In genomic region chr9:56657996-56658398, GRCm38 (mm10) we compare ENCODE assay signal across 13 mouse cellular contexts.
DNase-seq lines count a peak whose midpoint lies in the region; ATAC-seq and TF ChIP-seq lines count a peak whose summit lies in the region.
"Had no signal": no experiment of that assay in that cellular context is flagged by ENCODE, and none has a peak within 500 bp of the region (broad histone marks: within the 10 kb centered on the region; RNA-seq: fewer than 3 reads in every experiment).

No protein-coding gene starts in this region.

- peak; percentile 79 for DNase-seq in forebrain, embryonic 14.5 days (ENCODE audit: low spot score)
- no peak for DNase-seq in forebrain, embryonic 11.5 days (ENCODE audit: low spot score)
- peak; percentile 88 for DNase-seq in layer of hippocampus, adult 9-11 months
- DNase-seq in right cerebral cortex, postnatal 10 days (ENCODE audit: low spot score in 2 of 2), result peak; percentile 91 to 94
- no peak for DNase-seq in T-cell, adult 2 months (ENCODE audit: low spot score)
- no peak for DNase-seq in heart, adult 2 months
- DNase-seq: adrenal gland, postnatal 25 days; gastrocnemius, postnatal 10 days; heart, postnatal 36 days; lung, postnatal 14 days had no signal

- intact Hi-C loops in heart, adult 2 months (cut with DNase I), result no loop called here

- WGBS in forebrain, embryonic 14.5 days, result 61% methylated on average over 6 of the region's 6 CpGs
- 78% methylated on average over 6 of the region's 6 CpGs for WGBS in forebrain, embryonic 11.5 days
- 64% methylated on average over 6 of the region's 6 CpGs for WGBS in heart, embryonic 12.5 days
- 76% methylated on average over 6 of the region's 6 CpGs for WGBS in heart, adult 2 months

- no peaks in the 10 kb centered on the region for H3K36me3 ChIP-seq in forebrain, embryonic 14.5 days (ENCODE audit: control insufficient read depth, insufficient read depth, low read length)
- no peaks in the 10 kb centered on the region for H3K36me3 ChIP-seq in forebrain, embryonic 11.5 days (ENCODE audit: control insufficient read depth, insufficient read depth, low read length)
- H3K36me3 ChIP-seq in heart, embryonic 12.5 days, result no peaks in the 10 kb centered on the region
- H3K36me3 ChIP-seq in heart, adult 2 months (ENCODE audit: control insufficient read depth, insufficient read depth, low read length), result no peaks in the 10 kb centered on the region
- H3K36me3 ChIP-seq: limb, embryonic 15.5 days had no signal

- H3K9me3 ChIP-seq in forebrain, embryonic 14.5 days (replicated peaks; ENCODE audit: control insufficient read depth, low read length), result no peaks in the 10 kb centered on the region
- no peaks in the 10 kb centered on the region for H3K9me3 ChIP-seq in forebrain, embryonic 11.5 days (ENCODE audit: control insufficient read depth, low read length)
- H3K9me3 ChIP-seq in heart, embryonic 12.5 days (replicated peaks), result no peaks in the 10 kb centered on the region
- H3K9me3 ChIP-seq: limb, embryonic 15.5 days had no signal

- peak overlapping the region; percentile 61; the same call in 1 of the 2 replicates for H3K27ac ChIP-seq in forebrain, embryonic 14.5 days (ENCODE audit: low read depth, low read length)
- no peak overlapping the region for H3K27ac ChIP-seq in forebrain, embryonic 11.5 days (ENCODE audit: low read depth, low read length)
- peak overlapping the region; percentile 62 for H3K27ac ChIP-seq in cortical plate, adult 2 months (ENCODE audit: insufficient read depth, low read length)
- no peak overlapping the region for H3K27ac ChIP-seq in heart, embryonic 12.5 days (ENCODE audit: poor library complexity, severe bottlenecking)
- H3K27ac ChIP-seq in heart, adult 2 months, result no peak overlapping the region
- H3K27ac ChIP-seq: limb, embryonic 15.5 days had no signal

- peaks cover 22% of the 10 kb centered on the region for H3K4me1 ChIP-seq in forebrain, embryonic 14.5 days (ENCODE audit: control insufficient read depth, insufficient read depth, low read length)
- H3K4me1 ChIP-seq in forebrain, embryonic 11.5 days (replicated peaks; ENCODE audit: control insufficient read depth, insufficient read depth, low read length), result 0 out of 2 replicates have a peak, but pooled peaks cover 1% of the 10 kb centered on the region
- peaks cover 19% of the 10 kb centered on the region for H3K4me1 ChIP-seq in cortical plate, adult 2 months (ENCODE audit: control insufficient read depth, insufficient read depth, low read length)
- H3K4me1 ChIP-seq in heart, embryonic 12.5 days (replicated peaks), result peaks cover 6% of the 10 kb centered on the region; the same call in 1 of the 2 replicates
- H3K4me1 ChIP-seq in heart, adult 2 months (ENCODE audit: control insufficient read depth, insufficient read depth, low read length), result no peaks in the 10 kb centered on the region

- peak; percentile 67 for ATAC-seq in forebrain, embryonic 14.5 days
- no peak for ATAC-seq in forebrain, embryonic 11.5 days (replicated peaks; ENCODE audit: low FRiP score)
- ATAC-seq in heart, embryonic 12.5 days (ENCODE audit: insufficient number of reproducible peaks, low FRiP score), result no peak

- no peak for TF ChIP-seq CTCF in cortical plate, adult 2 months (IDR thresholded peaks at IDR 0.05; ENCODE audit: extremely low read depth, insufficient read depth, low read length)
- TF ChIP-seq CTCF in heart, adult 2 months (IDR thresholded peaks at IDR 0.05), result no peak

- H3K4me3 ChIP-seq in forebrain, embryonic 14.5 days (ENCODE audit: low read depth, low read length), result no peak overlapping the region
- no peak overlapping the region for H3K4me3 ChIP-seq in forebrain, embryonic 11.5 days (ENCODE audit: low read depth, low read length)
- H3K4me3 ChIP-seq in cortical plate, adult 2 months (ENCODE audit: insufficient read depth, low read length), result no peak overlapping the region
- H3K4me3 ChIP-seq in heart, embryonic 12.5 days, result no peak overlapping the region
- no peak overlapping the region for H3K4me3 ChIP-seq in heart, adult 2 months
- H3K4me3 ChIP-seq: limb, embryonic 15.5 days had no signal

- no peak overlapping the region for H3K4me2 ChIP-seq in forebrain, embryonic 14.5 days (ENCODE audit: low read length)
- H3K4me2 ChIP-seq in forebrain, embryonic 11.5 days (ENCODE audit: low read depth, low read length, severe bottlenecking), result no peak overlapping the region
- no peak overlapping the region for H3K4me2 ChIP-seq in heart, embryonic 12.5 days
- H3K4me2 ChIP-seq: limb, embryonic 15.5 days had no signal

- no peaks in the 10 kb centered on the region for H3K27me3 ChIP-seq in forebrain, embryonic 14.5 days (replicated peaks; ENCODE audit: control insufficient read depth, insufficient read depth, low read length)
- no peaks in the 10 kb centered on the region for H3K27me3 ChIP-seq in forebrain, embryonic 11.5 days (ENCODE audit: control insufficient read depth, insufficient read depth, low read length)
- peaks cover 38% of the 10 kb centered on the region for H3K27me3 ChIP-seq in heart, embryonic 12.5 days (replicated peaks)
- H3K27me3 ChIP-seq in heart, adult 2 months (ENCODE audit: control insufficient read depth, insufficient read depth, low read length), result no peaks in the 10 kb centered on the region

- no peak for TF ChIP-seq EP300 in heart, adult 2 months (IDR thresholded peaks at IDR 0.05; ENCODE audit: insufficient read depth, low read depth, low read length)

- no peak overlapping the region for H3K9ac ChIP-seq in forebrain, embryonic 14.5 days (ENCODE audit: low read length)
- no peak overlapping the region for H3K9ac ChIP-seq in forebrain, embryonic 11.5 days (ENCODE audit: low read length)
- no peak overlapping the region for H3K9ac ChIP-seq in heart, embryonic 12.5 days
- no peak overlapping the region for H3K9ac ChIP-seq in heart, adult 2 months (ENCODE audit: low read depth, low read length)
- H3K9ac ChIP-seq: limb, embryonic 15.5 days had no signal

- H3K79me2 ChIP-seq in heart, adult 2 months (replicated peaks; ENCODE audit: control insufficient read depth, insufficient read depth, low read length), result no peaks in the 10 kb centered on the region

- TF ChIP-seq POLR2A in cortical plate, adult 2 months (IDR thresholded peaks at IDR 0.05; ENCODE audit: extremely low read depth, insufficient read depth, low read length), result peak; percentile 44; the same call in 1 of the 2 replicates
- no peak for TF ChIP-seq POLR2A in heart, adult 2 months (IDR thresholded peaks at IDR 0.05; ENCODE audit: insufficient read depth, low read depth, low read length)

Comparison
In these comparisons a context has a peak if more than half of its experiments do, and no peak if none do; other contexts are left out.
1. DNase-seq: peak in forebrain, embryonic 14.5 days (single experiment), layer of hippocampus, adult 9-11 months (single experiment) and right cerebral cortex, postnatal 10 days (2 of 2); none in forebrain, embryonic 11.5 days (single experiment), T-cell, adult 2 months (single experiment) and heart, adult 2 months (0 of 2).
2. H3K27ac ChIP-seq: peak in forebrain, embryonic 14.5 days (single experiment) and cortical plate, adult 2 months (single experiment); none in forebrain, embryonic 11.5 days (single experiment), heart, embryonic 12.5 days (single experiment) and heart, adult 2 months (single experiment).